Mouse (Mus musculus): ENCODE measurements around the gene Tnip3.
A peak's percentile ranks its signal among the peaks of the same experiment; 100 is the strongest.

The Tnip3 gene

GRCm38 (mm10) chr6:65646408-65646807 is 121.3 kb downstream of the Tnip3 start:
- DNase-seq (ENCODE audit: low spot score) = no peak

GRCm38 (mm10) chr6:65647731-65648130 is 122.6 kb downstream of the Tnip3 start:
- no peak for DNase-seq (ENCODE audit: low spot score)

GRCm38 (mm10) chr6:65651376-65651775 is 126.3 kb downstream of the Tnip3 start:
- no peak for DNase-seq (ENCODE audit: low spot score)

- no peak for DNase-seq (ENCODE audit: low spot score)
Measured at GRCm38 (mm10) chr6:65661272-65661671, 136.2 kb downstream of the Tnip3 start.

GRCm38 (mm10) chr6:65662050-65662449 is 136.9 kb downstream of the Tnip3 start:
- DNase-seq (ENCODE audit: low spot score) = no peak

- no peak for DNase-seq (ENCODE audit: low spot score)
Measured at GRCm38 (mm10) chr6:65663990-65664389, 138.9 kb downstream of the Tnip3 start.

GRCm38 (mm10) chr6:65666295-65666694 is 141.2 kb downstream of the Tnip3 start:
- no peak for DNase-seq (ENCODE audit: low spot score)

GRCm38 (mm10) chr6:65669971-65670370 is 144.9 kb downstream of the Tnip3 start:
- DNase-seq (ENCODE audit: low spot score) = no peak

- no peak for DNase-seq (ENCODE audit: low spot score)
Measured at GRCm38 (mm10) chr6:65670981-65671411, 145.9 kb downstream of the Tnip3 start.

- peak; percentile 19 for DNase-seq (ENCODE audit: low spot score)
Measured at GRCm38 (mm10) chr6:65671451-65671850, 146.3 kb downstream of the Tnip3 start, which contains the start of gene Ndnf. Gene Ndnf (plus strand): TSS chr6:65671590.

- no peak for DNase-seq (ENCODE audit: low spot score)
Measured at GRCm38 (mm10) chr6:65672131-65673031, 147.3 kb downstream of the Tnip3 start.
